Comparison of ENCODE assay signal across 16 mouse cellular contexts in genomic region chr11:15715987-15716386, GRCm38 (mm10).
"Had no signal": no experiment of that assay in that cellular context is flagged by ENCODE, and none has a peak within 500 bp of the region (broad histone marks: within the 10 kb centered on the region; RNA-seq: fewer than 3 reads in every experiment).

No protein-coding gene starts in this region.

- H3K4me1 ChIP-seq: neural tube, embryonic 13.5 days; neural tube, embryonic 15.5 days; stomach, embryonic 15.5 days had no signal

- H3K4me2 ChIP-seq: neural tube, embryonic 13.5 days; neural tube, embryonic 15.5 days; stomach, embryonic 15.5 days had no signal

- H3K9me3 ChIP-seq: neural tube, embryonic 13.5 days; neural tube, embryonic 15.5 days; stomach, embryonic 15.5 days had no signal

- H3K36me3 ChIP-seq: neural tube, embryonic 13.5 days; neural tube, embryonic 15.5 days; stomach, embryonic 15.5 days had no signal

- H3K4me3 ChIP-seq: neural tube, embryonic 13.5 days; neural tube, embryonic 15.5 days; stomach, embryonic 15.5 days had no signal

- H3K27ac ChIP-seq: neural tube, embryonic 13.5 days; neural tube, embryonic 15.5 days; stomach, embryonic 15.5 days; stomach, postnatal 0 days had no signal

- H3K9ac ChIP-seq: neural tube, embryonic 13.5 days; neural tube, embryonic 15.5 days; stomach, embryonic 15.5 days had no signal

- DNase-seq: retina, postnatal 1 day; right cerebral cortex, adult 18-20 months; right cerebral cortex, postnatal 14 days; right cerebral cortex, postnatal 25 days; right cerebral cortex, postnatal 4 days; spleen, adult 18-20 months; thymus, adult 18-20 months; thymus, adult 2 months; thymus, postnatal 14 days; thymus, postnatal 25 days; thymus, postnatal 36 days; thymus, postnatal 4 days had no signal

- H3K27me3 ChIP-seq: neural tube, embryonic 13.5 days; neural tube, embryonic 15.5 days; stomach, embryonic 15.5 days had no signal
